23 mouse cellular contexts compared by ENCODE assay signal in the genomic region with DNA sequence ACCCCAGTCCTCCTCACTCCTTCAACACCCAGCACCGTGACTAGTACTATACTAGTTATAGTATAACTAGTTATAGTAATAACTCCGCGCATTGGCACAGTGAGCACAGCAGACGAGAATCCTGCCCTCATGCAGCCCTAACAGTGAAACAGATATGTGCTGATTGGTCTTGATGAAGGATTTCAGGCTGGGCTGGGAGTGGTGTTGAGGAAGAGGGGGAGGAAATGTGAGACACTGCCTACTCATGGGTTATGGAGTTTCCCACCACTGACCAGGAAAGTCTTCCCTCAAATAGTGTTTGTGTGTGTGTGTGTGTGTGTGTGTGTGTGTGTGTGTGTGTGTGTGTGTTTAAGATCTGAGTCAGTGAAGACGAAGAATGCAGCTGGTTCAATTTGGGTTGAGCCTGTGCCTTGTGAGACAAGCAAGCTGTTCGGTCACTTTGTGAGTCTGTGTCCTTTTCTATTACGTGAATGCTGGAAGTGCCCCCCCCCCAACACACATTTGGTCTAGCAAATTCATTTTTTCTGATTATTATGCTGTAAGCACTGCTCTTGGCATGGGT.
DNase-seq lines count a peak whose midpoint lies in the region; ATAC-seq lines count a peak whose summit lies in the region.
"Had no signal": no experiment of that assay in that cellular context is flagged by ENCODE, and none has a peak within 500 bp of the region (broad histone marks: within the 10 kb centered on the region; RNA-seq: fewer than 3 reads in every experiment).

No protein-coding gene starts in this region.

- no peak for DNase-seq in kidney, adult 9 months
- no peak for DNase-seq in liver, embryonic 11.5 days (ENCODE audit: low spot score)
- DNase-seq in liver, result no peak
- no peak for DNase-seq in right cerebral cortex, adult 2 months (ENCODE audit: low spot score in 2 of 2)
- DNase-seq in heart, postnatal 25 days (ENCODE audit: low spot score), result no peak
- DNase-seq: adrenal gland, postnatal 14 days; cerebellum, adult 11 months; cerebellum, adult 9-10 months; cerebellum, postnatal 36 days; gastrocnemius, postnatal 14 days; heart, postnatal 4 days; kidney, adult 18-20 months; retina, postnatal 1 day; thymus, adult 2 months had no signal

- H3K4me2 ChIP-seq in kidney, embryonic 15.5 days, result no peak overlapping the region
- no peak overlapping the region for H3K4me2 ChIP-seq in liver, embryonic 11.5 days
- peak overlapping the region; percentile 56 for H3K4me2 ChIP-seq in liver, embryonic 12.5 days
- peak overlapping the region; percentile 59; the same call in 1 of the 2 replicates for H3K4me2 ChIP-seq in liver, embryonic 15.5 days

- intact Hi-C loops in heart, postnatal 25 days (cut with DNase I), result no loop called here

- peak; percentile 78 for ATAC-seq in kidney, embryonic 15.5 days (replicated peaks; ENCODE audit: low FRiP score)
- 0 out of 2 replicates have a peak, but pooled peaks have one; percentile 15 for ATAC-seq in liver, embryonic 11.5 days (replicated peaks; ENCODE audit: low FRiP score)
- ATAC-seq in liver, embryonic 12.5 days, result no peak
- no peak for ATAC-seq in liver, embryonic 15.5 days (ENCODE audit: insufficient read depth)
- ATAC-seq: forebrain, embryonic 13.5 days; midbrain, embryonic 15.5 days had no signal

- WGBS in kidney, embryonic 15.5 days, result 61% methylated on average over 7 of the region's 7 CpGs
- WGBS in liver, embryonic 11.5 days, result 82% methylated on average over 7 of the region's 7 CpGs
- WGBS in liver, embryonic 12.5 days (ENCODE audit: insufficient replicate concordance), result 66% methylated on average over 7 of the region's 7 CpGs
- 77% methylated on average over 7 of the region's 7 CpGs for WGBS in liver, embryonic 15.5 days (ENCODE audit: insufficient replicate concordance)

- H3K9me3 ChIP-seq in kidney, embryonic 15.5 days (replicated peaks), result no peaks in the 10 kb centered on the region
- no peaks in the 10 kb centered on the region for H3K9me3 ChIP-seq in liver, embryonic 11.5 days (ENCODE audit: control insufficient read depth, low read length)
- no peaks in the 10 kb centered on the region for H3K9me3 ChIP-seq in liver, embryonic 12.5 days (replicated peaks)
- H3K9me3 ChIP-seq in liver, embryonic 15.5 days (replicated peaks), result no peaks in the 10 kb centered on the region
- H3K9me3 ChIP-seq: forebrain, embryonic 13.5 days; hindbrain, embryonic 13.5 days; limb, embryonic 13.5 days; midbrain, embryonic 15.5 days; neural tube, embryonic 15.5 days had no signal

- H3K36me3 ChIP-seq in kidney, embryonic 15.5 days, result no peaks in the 10 kb centered on the region
- H3K36me3 ChIP-seq in liver, embryonic 11.5 days (ENCODE audit: control insufficient read depth, insufficient read depth, low read length), result no peaks in the 10 kb centered on the region
- no peaks in the 10 kb centered on the region for H3K36me3 ChIP-seq in liver, embryonic 12.5 days
- H3K36me3 ChIP-seq in liver, embryonic 15.5 days (replicated peaks), result no peaks in the 10 kb centered on the region
- H3K36me3 ChIP-seq: hindbrain, embryonic 13.5 days; limb, embryonic 13.5 days; midbrain, embryonic 15.5 days; neural tube, embryonic 15.5 days had no signal

- no peaks in the 10 kb centered on the region for H3K27me3 ChIP-seq in kidney, embryonic 15.5 days
- no peaks in the 10 kb centered on the region for H3K27me3 ChIP-seq in liver, embryonic 11.5 days (replicated peaks; ENCODE audit: control insufficient read depth, insufficient read depth, low read length)
- H3K27me3 ChIP-seq in liver, embryonic 12.5 days (replicated peaks), result peaks cover 3% of the 10 kb centered on the region; the same call in 1 of the 2 replicates
- no peaks in the 10 kb centered on the region for H3K27me3 ChIP-seq in liver, embryonic 15.5 days
- H3K27me3 ChIP-seq: forebrain, embryonic 13.5 days; limb, embryonic 13.5 days; midbrain, embryonic 15.5 days; neural tube, embryonic 15.5 days had no signal

- H3K4me1 ChIP-seq in kidney, embryonic 15.5 days, result peaks cover 15% of the 10 kb centered on the region
- peaks cover 10% of the 10 kb centered on the region for H3K4me1 ChIP-seq in liver, embryonic 11.5 days (replicated peaks; ENCODE audit: control insufficient read depth, insufficient read depth, low read length)
- H3K4me1 ChIP-seq in liver, embryonic 12.5 days, result peaks cover 27% of the 10 kb centered on the region
- H3K4me1 ChIP-seq in liver, embryonic 15.5 days (replicated peaks), result peaks cover 10% of the 10 kb centered on the region
- H3K4me1 ChIP-seq: forebrain, embryonic 13.5 days; limb, embryonic 13.5 days had no signal

- no peak overlapping the region for H3K9ac ChIP-seq in kidney, embryonic 15.5 days
- H3K9ac ChIP-seq in liver, embryonic 11.5 days (ENCODE audit: low read depth, low read length), result no peak overlapping the region
- H3K9ac ChIP-seq in liver, embryonic 12.5 days, result no peak overlapping the region
- no peak overlapping the region for H3K9ac ChIP-seq in liver, embryonic 15.5 days
- H3K9ac ChIP-seq: forebrain, embryonic 13.5 days; hindbrain, embryonic 13.5 days; limb, embryonic 13.5 days; midbrain, embryonic 15.5 days; neural tube, embryonic 15.5 days had no signal

- no peak overlapping the region for H3K27ac ChIP-seq in kidney, embryonic 15.5 days
- H3K27ac ChIP-seq in liver, embryonic 11.5 days (ENCODE audit: low read depth, low read length), result no peak overlapping the region
- no peak overlapping the region; the same call in 1 of the 2 replicates for H3K27ac ChIP-seq in liver, embryonic 12.5 days
- H3K27ac ChIP-seq in liver, embryonic 15.5 days (replicated peaks), result no peak overlapping the region
- H3K27ac ChIP-seq: forebrain, embryonic 13.5 days; layer of hippocampus, adult 2 months; limb, embryonic 13.5 days; midbrain, embryonic 15.5 days had no signal

- H3K4me3 ChIP-seq in kidney, embryonic 15.5 days (replicated peaks), result no peak overlapping the region
- no peak overlapping the region for H3K4me3 ChIP-seq in liver, embryonic 11.5 days (ENCODE audit: low read depth, low read length)
- peak overlapping the region; percentile 44; the same call in 1 of the 2 replicates for H3K4me3 ChIP-seq in liver, embryonic 12.5 days
- H3K4me3 ChIP-seq in liver, embryonic 15.5 days (replicated peaks), result no peak overlapping the region
- H3K4me3 ChIP-seq: forebrain, embryonic 13.5 days; hindbrain, embryonic 13.5 days; layer of hippocampus, adult 2 months; limb, embryonic 13.5 days; midbrain, embryonic 15.5 days; neural tube, embryonic 15.5 days had no signal

Comparison
In these comparisons a context has a peak if more than half of its experiments do, and no peak if none do; other contexts are left out.
1. ATAC-seq: peak in kidney, embryonic 15.5 days (single experiment) and liver, embryonic 11.5 days (single experiment); none in liver, embryonic 12.5 days (single experiment) and liver, embryonic 15.5 days (single experiment).
2. H3K4me2 ChIP-seq: peak in liver, embryonic 12.5 days (single experiment) and liver, embryonic 15.5 days (single experiment); none in kidney, embryonic 15.5 days (single experiment) and liver, embryonic 11.5 days (single experiment).